In the genomic region with DNA sequence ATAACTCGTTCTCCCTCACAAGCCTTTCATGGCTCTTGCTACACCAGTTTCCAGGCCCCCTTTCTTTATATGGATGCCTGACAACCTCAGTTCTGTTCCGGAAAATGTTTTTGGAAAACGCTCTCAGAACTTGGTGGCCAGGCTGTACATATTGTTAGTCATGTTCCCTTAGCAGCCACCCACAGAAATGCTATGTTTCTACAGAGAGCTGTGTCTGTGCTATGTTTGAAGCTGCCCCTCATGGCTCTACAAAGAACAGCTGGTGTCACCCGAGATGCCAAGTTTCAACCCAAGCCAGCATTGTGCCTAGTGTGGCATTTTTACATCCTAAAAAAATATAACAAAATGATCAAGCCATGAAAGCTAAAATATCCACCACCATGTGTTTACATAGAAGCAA, we compare ENCODE assay signal across 16 mouse cellular contexts.
DNase-seq lines count a peak whose midpoint lies in the region; ATAC-seq lines count a peak whose summit lies in the region.
"Had no signal": no experiment of that assay in that cellular context is flagged by ENCODE, and none has a peak within 500 bp of the region (broad histone marks: within the 10 kb centered on the region; RNA-seq: fewer than 3 reads in every experiment).

No protein-coding gene starts in this region.

- intact Hi-C loops in left cerebral cortex, postnatal 14 days (cut with DNase I) = no loop called here

- ATAC-seq in hindbrain, embryonic 14.5 days (ENCODE audit: low FRiP score) = no peak

- peak; percentile 10 for DNase-seq in cerebellum, adult 9-11 months
- DNase-seq in cerebellum, postnatal 4 days (ENCODE audit: low spot score in 2 of 2) = no peak
- DNase-seq in layer of hippocampus, adult 9-11 months = peak; percentile 92
- peak; percentile 40 to 87 for DNase-seq in left cerebral cortex, postnatal 14 days (ENCODE audit: low spot score in 2 of 2)
- DNase-seq in right cerebral cortex, postnatal 4 days = peak; percentile 12
- no peak for DNase-seq in hindbrain, embryonic 14.5 days (ENCODE audit: low spot score)
- DNase-seq in MN1 (ENCODE audit: low spot score) = no peak
- no peak for DNase-seq in urinary bladder, postnatal 25 days (ENCODE audit: low spot score)
- DNase-seq: kidney, adult 18-20 months; kidney, postnatal 4 days; thymus, postnatal 4 days had no signal

- no peaks in the 10 kb centered on the region for H3K9me3 ChIP-seq in hindbrain, embryonic 14.5 days (ENCODE audit: control insufficient read depth, low read length)
- H3K9me3 ChIP-seq: heart, embryonic 15.5 days; hindbrain, embryonic 12.5 days; lung, embryonic 15.5 days; neural tube, embryonic 15.5 days; stomach, embryonic 15.5 days had no signal

- H3K27me3 ChIP-seq in hindbrain, embryonic 14.5 days (ENCODE audit: control insufficient read depth, insufficient read depth, low read length) = no peaks in the 10 kb centered on the region
- H3K27me3 ChIP-seq: heart, embryonic 15.5 days; hindbrain, embryonic 12.5 days; lung, embryonic 15.5 days; neural tube, embryonic 15.5 days; stomach, embryonic 15.5 days had no signal

- no peak overlapping the region for H3K9ac ChIP-seq in hindbrain, embryonic 14.5 days
- H3K9ac ChIP-seq: heart, embryonic 15.5 days; hindbrain, embryonic 12.5 days; lung, embryonic 15.5 days; neural tube, embryonic 15.5 days; stomach, embryonic 15.5 days had no signal

- H3K4me3 ChIP-seq in hindbrain, embryonic 14.5 days (replicated peaks; ENCODE audit: low read length) = no peak overlapping the region
- H3K4me3 ChIP-seq: heart, embryonic 15.5 days; hindbrain, embryonic 12.5 days; lung, embryonic 15.5 days; neural tube, embryonic 15.5 days; stomach, embryonic 15.5 days had no signal

- WGBS in hindbrain, embryonic 14.5 days = 90% methylated on average over 4 of the region's 4 CpGs

- no peaks in the 10 kb centered on the region for H3K4me1 ChIP-seq in hindbrain, embryonic 14.5 days (replicated peaks; ENCODE audit: control insufficient read depth, insufficient read depth, low read length)
- H3K4me1 ChIP-seq: heart, embryonic 15.5 days; hindbrain, embryonic 12.5 days; lung, embryonic 15.5 days; neural tube, embryonic 15.5 days; stomach, embryonic 15.5 days had no signal

- H3K36me3 ChIP-seq in hindbrain, embryonic 14.5 days (replicated peaks; ENCODE audit: control insufficient read depth, insufficient read depth) = no peaks in the 10 kb centered on the region
- H3K36me3 ChIP-seq: heart, embryonic 15.5 days; hindbrain, embryonic 12.5 days; lung, embryonic 15.5 days; neural tube, embryonic 15.5 days; stomach, embryonic 15.5 days had no signal

- no peak overlapping the region for H3K27ac ChIP-seq in hindbrain, embryonic 14.5 days
- H3K27ac ChIP-seq: heart, embryonic 15.5 days; hindbrain, embryonic 12.5 days; lung, embryonic 15.5 days; neural tube, embryonic 15.5 days; stomach, embryonic 15.5 days had no signal

- no peak overlapping the region for H3K4me2 ChIP-seq in hindbrain, embryonic 14.5 days (replicated peaks)
- H3K4me2 ChIP-seq: heart, embryonic 15.5 days; hindbrain, embryonic 12.5 days; lung, embryonic 15.5 days; neural tube, embryonic 15.5 days; stomach, embryonic 15.5 days had no signal

Comparison
In these comparisons a context has a peak if more than half of its experiments do, and no peak if none do; other contexts are left out.
1. DNase-seq: peak in cerebellum, adult 9-11 months (single experiment), layer of hippocampus, adult 9-11 months (single experiment), left cerebral cortex, postnatal 14 days (2 of 2) and right cerebral cortex, postnatal 4 days (single experiment); none in cerebellum, postnatal 4 days (0 of 2), hindbrain, embryonic 14.5 days (single experiment), MN1 (single experiment) and urinary bladder, postnatal 25 days (single experiment).